Mouse (Mus musculus): Measurements from ENCODE around the gene Ccser1. TPM values are rescaled to one million over a fixed set of nuclear protein-coding genes. Genes with fewer than 3 reads are reported as not detected.

Gene Ccser1
- polyA plus RNA-seq, 1 experiment from 2014 or later: 2.0 TPM

DNA sequence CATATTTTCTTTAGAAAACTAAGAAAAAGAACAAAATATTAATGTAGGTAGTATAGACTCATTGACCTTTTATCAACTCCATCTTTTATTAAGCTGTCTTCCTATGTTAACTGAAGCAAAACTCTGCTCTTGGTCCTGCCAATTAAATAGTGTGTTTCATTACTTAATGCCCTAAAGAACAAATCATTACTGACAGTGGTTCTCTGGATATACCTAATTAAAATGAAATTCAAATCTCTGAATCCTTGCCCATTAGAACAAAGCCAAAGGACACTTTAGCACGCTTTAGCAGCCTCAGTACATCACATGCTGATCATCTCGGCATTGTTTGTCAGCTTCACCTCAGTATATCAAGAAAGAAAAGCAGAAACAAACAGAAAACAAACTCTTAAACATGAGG is 952.4 kb downstream of the Ccser1 start:
- no peaks in the 10 kb centered on the region for H3K9me3 ChIP-seq (replicated peaks)
- no peaks in the 10 kb centered on the region for H3K36me3 ChIP-seq
- no peaks in the 10 kb centered on the region for H3K4me1 ChIP-seq
- no peak overlapping the region for H3K27ac ChIP-seq (replicated peaks)
- no peaks in the 10 kb centered on the region for H3K27me3 ChIP-seq (ENCODE audit: low read depth, poor library complexity, severe bottlenecking)
- WGBS: 94% methylated on average over 2 of the region's 2 CpGs
- no peak overlapping the region for H3K4me3 ChIP-seq
- DNase-seq (ENCODE audit: low spot score): no peak

DNA sequence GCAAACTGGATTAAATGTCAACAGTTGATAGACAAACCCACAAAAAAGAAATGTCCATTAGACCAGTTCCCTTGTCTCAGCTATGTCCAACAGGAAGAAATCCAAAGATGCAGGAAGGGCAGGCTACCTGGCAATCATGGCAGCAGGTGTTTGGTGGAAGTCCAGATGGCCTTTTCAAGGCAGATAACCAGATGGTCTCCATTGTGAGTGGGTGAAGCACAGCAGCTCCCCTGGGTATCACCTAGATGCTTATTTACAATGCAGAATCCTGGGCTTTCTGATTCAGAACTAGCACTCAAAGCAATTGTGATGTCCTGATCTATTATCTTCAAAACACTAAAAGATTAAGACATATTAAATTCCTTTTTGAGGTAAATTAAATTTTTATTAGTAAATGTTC is 980.2 kb downstream of the Ccser1 start:
- no peaks in the 10 kb centered on the region for H3K9me3 ChIP-seq (replicated peaks)
- no peak overlapping the region for H3K4me3 ChIP-seq
- H3K27ac ChIP-seq (replicated peaks): no peak overlapping the region
- DNase-seq (ENCODE audit: low spot score): no peak
- no peaks in the 10 kb centered on the region for H3K36me3 ChIP-seq
- H3K4me1 ChIP-seq: peaks cover 4% of the 10 kb centered on the region; the same call in 1 of the 2 replicates
- H3K27me3 ChIP-seq (ENCODE audit: low read depth, poor library complexity, severe bottlenecking): no peaks in the 10 kb centered on the region

DNA sequence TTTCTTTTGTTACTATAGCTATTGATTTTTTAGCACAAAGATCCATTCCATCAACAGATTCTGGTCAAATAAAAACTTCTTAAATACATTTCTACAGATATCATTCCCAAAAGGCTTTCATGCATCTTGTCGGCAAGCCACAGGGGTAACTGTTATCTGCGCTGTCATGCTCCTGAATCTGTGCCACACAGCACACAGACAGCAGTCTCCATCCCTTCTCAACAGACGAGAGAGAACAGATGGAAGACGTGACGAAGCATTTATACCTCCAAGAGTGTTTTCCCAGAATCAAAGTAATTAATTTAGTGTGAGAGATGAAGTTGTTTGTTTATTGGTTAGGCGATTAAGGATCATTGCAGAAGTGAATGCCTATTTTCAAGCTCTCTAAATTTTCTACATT is 982.5 kb downstream of the Ccser1 start:
- WGBS: 75% methylated on average over 6 of the region's 6 CpGs
- no peaks in the 10 kb centered on the region for H3K36me3 ChIP-seq
- no peaks in the 10 kb centered on the region for H3K27me3 ChIP-seq (ENCODE audit: low read depth, poor library complexity, severe bottlenecking)
- no peak for DNase-seq (ENCODE audit: low spot score)
- no peaks in the 10 kb centered on the region for H3K9me3 ChIP-seq (replicated peaks)
- no peak overlapping the region for H3K4me3 ChIP-seq
- peaks cover 4% of the 10 kb centered on the region; the same call in 1 of the 2 replicates for H3K4me1 ChIP-seq
- H3K27ac ChIP-seq (replicated peaks): no peak overlapping the region

DNA sequence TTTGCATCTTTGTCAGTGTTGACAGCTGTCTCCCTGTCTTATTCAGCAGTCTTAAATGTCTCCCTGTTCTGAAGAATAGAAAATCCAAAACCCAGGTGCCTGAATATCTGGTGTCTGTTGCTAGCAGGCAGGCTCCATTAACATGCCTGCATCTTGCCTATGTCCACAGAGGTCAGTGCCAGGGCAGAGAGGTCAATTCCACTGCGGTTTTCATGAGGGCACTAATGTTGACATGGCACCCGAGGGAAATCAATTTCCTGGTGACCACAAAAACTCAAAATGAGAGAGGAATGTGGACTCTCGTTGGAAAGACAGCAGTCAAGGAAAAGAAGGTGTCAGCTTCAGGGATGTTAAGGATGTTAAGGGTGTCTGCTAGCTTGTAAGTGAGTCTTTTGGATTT is 983.7 kb downstream of the Ccser1 start:
- Histone ChIP-seq H3K9me3 (replicated peaks) (no peaks in the 10 kb centered on the region), H3K36me3 (no peaks in the 10 kb centered on the region), H3K4me1 (peaks cover 4% of the 10 kb centered on the region; the same call in 1 of the 2 replicates), H3K27me3 (ENCODE audit: low read depth, poor library complexity, severe bottlenecking) (no peaks in the 10 kb centered on the region), H3K27ac (replicated peaks) (no peak overlapping the region), H3K4me3 (no peak overlapping the region)
- peak; percentile 12 for DNase-seq (ENCODE audit: low spot score)
- WGBS: 43% methylated on average over 3 of the region's 3 CpGs

DNA sequence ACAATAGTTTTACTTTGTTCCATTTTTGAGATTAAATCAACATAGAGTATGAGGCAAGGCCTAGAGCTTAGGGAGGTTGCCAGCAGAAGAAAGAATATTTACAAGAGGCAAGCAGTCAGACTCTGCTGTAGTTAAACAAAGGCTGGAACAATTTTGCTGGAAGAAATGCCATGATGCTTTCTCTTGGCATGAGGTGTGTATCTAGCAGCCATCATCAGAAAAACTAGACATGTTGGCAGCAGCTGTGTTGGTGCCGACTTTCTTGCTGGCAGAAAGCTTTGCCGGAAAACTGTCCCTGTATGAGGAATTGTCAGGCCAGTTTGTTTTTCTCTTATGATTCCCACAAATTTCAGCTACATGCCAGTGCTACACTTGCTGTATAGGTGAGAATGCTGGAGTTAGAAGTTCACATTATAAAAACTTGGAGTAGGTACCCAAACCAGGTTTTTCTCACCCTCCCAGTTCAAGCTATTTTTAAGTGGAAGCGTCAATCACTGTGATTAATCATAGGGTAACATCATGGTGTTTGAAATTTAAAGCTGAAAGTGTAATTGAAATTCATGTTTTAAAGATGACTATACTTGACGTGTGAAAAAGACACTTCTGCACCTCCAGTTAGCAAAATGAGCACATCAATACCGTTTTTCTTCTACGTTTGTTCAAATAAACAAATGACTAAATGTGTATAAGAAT is 1016.5 kb downstream of the Ccser1 start:
- 93% methylated on average over 6 of the region's 6 CpGs for WGBS
- no peaks in the 10 kb centered on the region for H3K4me1 ChIP-seq
- no peaks in the 10 kb centered on the region for H3K9me3 ChIP-seq (replicated peaks)
- H3K4me3 ChIP-seq: no peak overlapping the region
- no peak for DNase-seq (ENCODE audit: low spot score)
- H3K36me3 ChIP-seq: no peaks in the 10 kb centered on the region
- no peaks in the 10 kb centered on the region for H3K27me3 ChIP-seq (ENCODE audit: low read depth, poor library complexity, severe bottlenecking)
- H3K27ac ChIP-seq (replicated peaks): no peak overlapping the region

DNA sequence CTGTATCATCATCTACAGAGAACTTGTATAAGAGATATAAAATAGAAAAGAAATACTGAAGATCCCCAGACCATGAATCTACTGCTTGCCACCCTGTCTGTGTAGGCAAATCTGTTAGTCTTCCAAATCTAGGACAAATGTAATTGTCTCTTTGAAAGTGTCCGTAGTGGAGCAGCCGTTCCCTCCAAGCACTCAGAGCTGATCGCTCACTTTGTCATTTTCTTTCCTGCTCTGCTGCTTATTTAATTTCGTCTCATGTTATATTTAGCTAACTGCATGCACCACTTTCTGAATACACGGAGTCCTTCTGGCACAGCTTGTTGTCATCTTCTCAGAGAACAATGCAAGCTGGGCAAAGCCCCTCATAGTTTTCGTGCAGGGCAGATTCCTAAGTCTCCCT is 1018.6 kb downstream of the Ccser1 start:
- H3K4me1 ChIP-seq: no peaks in the 10 kb centered on the region
- DNase-seq (ENCODE audit: low spot score): no peak
- no peak overlapping the region for H3K4me3 ChIP-seq
- H3K27me3 ChIP-seq (ENCODE audit: low read depth, poor library complexity, severe bottlenecking): no peaks in the 10 kb centered on the region
- H3K9me3 ChIP-seq (replicated peaks): no peaks in the 10 kb centered on the region
- whole genome bisulfite sequencing: 66% methylated on average over 6 of the region's 6 CpGs
- no peak overlapping the region for H3K27ac ChIP-seq (replicated peaks)
- no peaks in the 10 kb centered on the region for H3K36me3 ChIP-seq

DNA sequence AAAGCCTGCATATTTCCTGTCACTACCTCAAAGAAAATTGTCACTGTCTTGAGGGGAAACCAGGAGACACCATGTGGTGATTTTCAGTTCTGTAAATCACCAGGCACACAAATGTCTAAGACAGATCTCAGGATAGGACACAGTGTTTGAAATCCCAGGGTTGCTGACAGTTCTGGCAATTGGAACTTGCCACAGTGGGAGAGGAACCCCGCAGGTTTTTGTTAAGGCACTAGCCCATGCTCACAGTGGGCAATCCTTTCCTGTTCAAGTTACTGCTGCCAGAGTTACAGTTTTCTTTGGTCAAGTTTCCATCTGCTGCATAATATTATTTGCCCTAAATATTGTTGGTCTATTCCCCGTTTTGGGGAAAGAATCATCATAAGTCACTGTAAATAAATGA is 1024.9 kb downstream of the Ccser1 start:
- no peaks in the 10 kb centered on the region for H3K27me3 ChIP-seq (ENCODE audit: low read depth, poor library complexity, severe bottlenecking)
- H3K27ac ChIP-seq (replicated peaks): no peak overlapping the region
- H3K36me3 ChIP-seq: no peaks in the 10 kb centered on the region
- DNase-seq (ENCODE audit: low spot score): no peak
- no peaks in the 10 kb centered on the region for H3K9me3 ChIP-seq (replicated peaks)
- 31% methylated on average over 2 of the region's 2 CpGs for WGBS
- H3K4me1 ChIP-seq: no peaks in the 10 kb centered on the region
- no peak overlapping the region for H3K4me3 ChIP-seq

DNA sequence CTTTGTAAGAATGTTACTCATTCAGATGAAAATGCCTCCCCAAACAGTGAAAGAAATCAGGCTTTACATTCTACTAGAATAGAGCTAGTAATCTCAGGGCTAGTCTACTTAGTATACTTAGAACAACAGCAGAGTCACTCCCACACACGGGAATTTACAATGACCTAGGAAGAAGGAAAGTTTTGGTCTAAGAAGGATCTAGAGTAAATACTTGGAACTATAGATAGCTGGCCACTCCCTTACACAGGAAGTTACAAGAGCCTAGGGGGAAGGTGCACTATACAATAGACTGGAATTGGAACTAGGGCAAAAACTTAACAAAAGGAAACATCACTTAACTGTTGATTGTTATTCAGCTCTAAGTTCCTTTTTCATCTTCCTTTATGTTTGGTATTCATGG is 1041.7 kb downstream of the Ccser1 start:
- no peaks in the 10 kb centered on the region for H3K4me1 ChIP-seq
- DNase-seq (ENCODE audit: low spot score): no peak
- no peaks in the 10 kb centered on the region for H3K9me3 ChIP-seq (replicated peaks)
- H3K4me3 ChIP-seq: no peak overlapping the region
- H3K36me3 ChIP-seq: no peaks in the 10 kb centered on the region
- no peaks in the 10 kb centered on the region for H3K27me3 ChIP-seq (ENCODE audit: low read depth, poor library complexity, severe bottlenecking)
- 24% methylated on average over 1 of the region's 1 CpGs for WGBS
- H3K27ac ChIP-seq (replicated peaks): no peak overlapping the region

DNA sequence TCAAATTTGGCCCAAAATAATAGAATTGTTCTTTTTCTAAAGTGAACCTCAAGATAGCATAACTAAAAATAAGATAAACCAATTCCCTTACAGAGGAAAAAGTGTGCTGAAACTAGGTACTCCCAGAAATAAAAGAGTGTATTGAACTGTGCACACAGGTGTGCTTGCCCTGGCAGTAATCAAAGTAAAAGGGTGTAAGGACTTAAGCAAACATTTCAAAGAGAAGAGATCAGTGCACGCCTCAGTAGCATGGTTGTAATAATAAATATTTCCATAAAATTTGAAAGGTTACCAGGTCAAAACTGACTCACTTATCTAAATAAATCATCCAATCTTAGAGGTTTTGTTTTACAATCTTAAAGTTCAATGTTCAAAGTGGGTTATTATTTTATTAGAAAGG is 1083.8 kb downstream of the Ccser1 start:
- H3K4me1 ChIP-seq: no peaks in the 10 kb centered on the region
- no peak overlapping the region for H3K4me3 ChIP-seq
- H3K36me3 ChIP-seq: no peaks in the 10 kb centered on the region
- no peak overlapping the region for H3K27ac ChIP-seq (replicated peaks)
- no peaks in the 10 kb centered on the region for H3K9me3 ChIP-seq (replicated peaks)
- WGBS: 76% methylated on average over 1 of the region's 1 CpGs
- DNase-seq (ENCODE audit: low spot score): no peak
- H3K27me3 ChIP-seq (ENCODE audit: low read depth, poor library complexity, severe bottlenecking): no peaks in the 10 kb centered on the region

DNA sequence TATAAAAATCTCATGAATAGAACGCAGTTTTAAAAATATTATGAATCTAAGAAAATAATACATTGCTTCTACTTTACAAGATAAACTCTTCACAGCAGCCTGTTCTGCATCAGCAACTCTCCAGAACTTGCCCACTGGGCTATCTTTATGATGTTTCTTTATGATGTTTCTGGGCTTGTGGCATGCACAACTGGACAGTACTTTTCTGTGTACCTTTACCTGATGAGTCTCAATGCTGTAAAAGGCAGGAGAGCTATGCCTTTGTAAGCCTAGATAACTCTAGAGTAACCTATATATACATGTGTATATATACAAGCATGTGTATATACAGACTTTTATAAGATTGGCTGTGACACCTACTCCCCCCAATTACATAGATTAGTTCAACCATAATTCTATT is 1084.4 kb downstream of the Ccser1 start:
- whole genome bisulfite sequencing: 93% methylated on average over 1 of the region's 1 CpGs
- DNase-seq (ENCODE audit: low spot score): no peak

DNA sequence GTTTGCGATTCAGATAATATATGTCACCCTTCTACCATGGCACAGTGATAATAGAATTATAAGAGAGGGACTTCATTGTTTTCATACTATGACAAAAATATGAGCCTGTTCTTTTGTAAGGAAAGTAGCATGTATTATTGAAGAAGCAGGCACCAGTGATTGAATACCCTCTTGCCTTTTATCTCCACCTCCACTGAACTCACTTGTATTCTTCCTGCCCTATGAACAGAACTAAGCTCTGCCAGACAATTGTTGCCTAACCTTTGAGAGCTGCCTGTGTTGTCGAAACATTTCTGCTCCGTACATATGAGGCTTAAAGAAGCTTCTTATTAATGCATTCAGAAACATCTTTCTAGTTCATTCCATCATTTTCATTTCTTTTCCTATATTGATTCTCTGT is 1101.1 kb downstream of the Ccser1 start:
- H3K27me3 ChIP-seq (ENCODE audit: low read depth, poor library complexity, severe bottlenecking): no peaks in the 10 kb centered on the region
- no peak overlapping the region for H3K27ac ChIP-seq (replicated peaks)
- no peak for DNase-seq (ENCODE audit: low spot score)
- no peaks in the 10 kb centered on the region for H3K36me3 ChIP-seq
- no peaks in the 10 kb centered on the region for H3K9me3 ChIP-seq (replicated peaks)
- 65% methylated on average over 3 of the region's 3 CpGs for WGBS
- H3K4me1 ChIP-seq: no peaks in the 10 kb centered on the region
- no peak overlapping the region for H3K4me3 ChIP-seq

More for the DNA sequence above, 1084.4 kb downstream of the Ccser1 start:
- Histone ChIP-seq H3K27ac (replicated peaks) (no peak overlapping the region), H3K9me3 (replicated peaks) (no peaks in the 10 kb centered on the region), H3K36me3 (no peaks in the 10 kb centered on the region), H3K27me3 (ENCODE audit: low read depth, poor library complexity, severe bottlenecking) (no peaks in the 10 kb centered on the region), H3K4me1 (no peaks in the 10 kb centered on the region), H3K4me3 (no peak overlapping the region)

DNA sequence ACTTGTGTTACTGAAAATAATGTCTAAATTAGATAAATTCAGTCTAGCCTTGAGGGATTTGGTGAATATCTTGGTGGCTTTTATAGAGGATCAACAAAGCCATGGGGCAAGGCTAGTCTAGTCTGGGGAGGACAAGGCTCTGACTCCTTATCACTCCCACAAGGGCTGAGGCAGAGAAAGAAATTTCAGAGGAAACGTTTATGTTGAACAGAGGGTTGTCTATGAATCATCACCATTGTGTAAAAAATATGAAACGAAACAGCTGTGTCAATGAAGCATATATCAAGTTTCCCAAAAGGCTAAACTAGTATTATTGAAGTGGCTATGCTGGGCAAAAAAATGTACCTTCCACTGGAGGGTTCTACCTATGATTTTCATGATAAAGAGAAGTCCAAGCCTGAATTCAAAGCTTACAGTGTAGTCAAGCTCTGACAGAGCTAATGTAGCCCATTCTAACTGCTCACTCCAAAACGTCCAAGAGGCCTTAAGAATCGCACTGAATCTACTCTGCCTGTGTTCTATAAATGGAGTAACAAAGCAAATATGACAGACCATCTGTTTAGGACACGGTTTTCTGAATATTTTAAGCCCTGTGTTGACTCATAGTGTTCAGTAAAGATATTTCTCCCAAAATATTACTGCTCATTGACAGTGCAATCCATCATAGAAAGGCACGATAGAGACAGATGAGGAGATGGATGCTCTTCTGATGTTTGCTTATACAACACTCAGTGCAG is 1121.6 kb downstream of the Ccser1 start:
- no peak for DNase-seq (ENCODE audit: low spot score)
- no peaks in the 10 kb centered on the region for H3K4me1 ChIP-seq
- no peak overlapping the region for H3K27ac ChIP-seq (replicated peaks)
- no peak overlapping the region for H3K4me3 ChIP-seq
- 80% methylated on average over 6 of the region's 6 CpGs for WGBS
- H3K9me3 ChIP-seq (replicated peaks): no peaks in the 10 kb centered on the region
- H3K27me3 ChIP-seq (ENCODE audit: low read depth, poor library complexity, severe bottlenecking): no peaks in the 10 kb centered on the region
- no peaks in the 10 kb centered on the region for H3K36me3 ChIP-seq

DNA sequence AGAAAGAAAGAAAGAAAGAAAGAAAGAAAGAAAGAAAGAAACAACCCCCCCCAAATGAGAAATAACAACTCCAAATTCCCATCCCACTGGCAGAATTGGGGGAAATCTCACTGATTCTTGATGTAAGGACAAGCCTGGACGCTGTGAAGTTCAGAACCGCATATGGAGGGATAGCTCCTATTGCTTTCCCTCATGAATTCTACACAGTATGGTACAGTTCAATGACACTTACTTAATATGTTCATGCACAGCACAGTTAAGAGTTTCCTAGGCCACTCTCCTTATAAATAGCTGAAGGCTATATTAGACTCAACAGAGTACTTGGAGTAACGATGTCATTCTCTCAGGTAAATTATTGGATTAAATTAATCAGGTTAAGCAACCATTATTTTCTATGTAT is 1138.5 kb downstream of the Ccser1 start:
- H3K4me1 ChIP-seq: no peaks in the 10 kb centered on the region
- 83% methylated on average over 3 of the region's 3 CpGs for WGBS
- no peaks in the 10 kb centered on the region for H3K27me3 ChIP-seq (ENCODE audit: low read depth, poor library complexity, severe bottlenecking)
- H3K27ac ChIP-seq (replicated peaks): no peak overlapping the region
- no peak overlapping the region for H3K4me3 ChIP-seq
- no peak for DNase-seq (ENCODE audit: low spot score)
- no peaks in the 10 kb centered on the region for H3K36me3 ChIP-seq
- H3K9me3 ChIP-seq (replicated peaks): no peaks in the 10 kb centered on the region
